Mouse (Mus musculus): Measurements from ENCODE around the gene Pbx3.

DNA sequence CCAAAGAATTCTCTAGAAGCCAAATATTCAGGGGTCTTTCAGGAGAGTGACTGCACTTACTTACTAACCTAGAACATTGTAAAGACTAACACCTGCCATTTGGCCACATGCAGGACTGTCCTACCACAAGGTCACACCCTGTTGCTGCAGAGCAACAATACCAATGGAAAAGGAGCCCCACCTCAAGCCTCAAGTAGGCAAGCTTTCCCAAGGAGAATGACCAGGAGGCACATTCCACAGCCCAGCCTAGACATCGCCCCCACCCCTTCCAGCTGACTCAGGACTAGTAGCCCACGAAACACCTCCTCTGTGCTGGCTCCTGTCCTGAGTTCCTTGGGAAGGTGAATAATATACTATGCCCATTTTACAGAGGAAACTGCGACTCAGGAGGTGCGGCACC, 222.4 kb downstream of the Pbx3 start:
- TF ChIP-seq POLR2A (IDR thresholded peaks at IDR 0.05; ENCODE audit: control insufficient read depth, extremely low read depth, insufficient read depth, low read length, poor library complexity) = no peak
- no peak for TF ChIP-seq CTCF (IDR thresholded peaks at IDR 0.05; ENCODE audit: borderline replicate concordance, control insufficient read depth, extremely low read depth, insufficient read depth, low read length, poor library complexity)

All from thymus, adult 2 months (tissue).